Mouse (Mus musculus): Measurements from ENCODE around the gene Zfp672. TPM values are rescaled to one million over a fixed set of nuclear protein-coding genes. Genes with fewer than 3 reads are reported as not detected.

Zfp672 gene
- total and polyA plus RNA-seq, 3 experiments = 33.8 to 48.7 (median 41.9) TPM

GRCm38 (mm10) chr11:58268285-58268684 lies 61.9 kb downstream of the Zfp672 start:
- H3K9ac ChIP-seq (ENCODE audit: low read depth, low read length) = no peak overlapping the region
- H3K36me3 ChIP-seq (ENCODE audit: control insufficient read depth, insufficient read depth, low read length) = no peaks in the 10 kb centered on the region
- H3K4me3 ChIP-seq = no peak overlapping the region
- 81% methylated on average over 3 of the region's 3 CpGs for WGBS
- DNase-seq = no peak
- intact Hi-C loops (cut with DNase I) = no loop called here
- no peak overlapping the region for H3K27ac ChIP-seq
- H3K27me3 ChIP-seq (ENCODE audit: control insufficient read depth, insufficient read depth, low read length) = 0 out of 2 replicates have a peak, but pooled peaks cover 1% of the 10 kb centered on the region
- no peaks in the 10 kb centered on the region for H3K4me1 ChIP-seq (ENCODE audit: control insufficient read depth, insufficient read depth, low read length)
- TF ChIP-seq POLR2A (IDR thresholded peaks at IDR 0.05; ENCODE audit: insufficient read depth, low read depth, low read length) (no peak), EP300 (IDR thresholded peaks at IDR 0.05; ENCODE audit: insufficient read depth, low read depth, low read length) (no peak), CTCF (IDR thresholded peaks at IDR 0.05) (no peak)
- H3K79me2 ChIP-seq (replicated peaks; ENCODE audit: control insufficient read depth, insufficient read depth, low read length) = no peaks in the 10 kb centered on the region

Other genes with a start within 250 kb of the Zfp672 start
- not detected for gene Gm12248, start 237.2 kb downstream of the Zfp672 start, total RNA-seq (2021)
- 0.44 TPM in 1 of 2 replicates, not detected in the other for gene Gm12248, start 237.2 kb downstream of the Zfp672 start, polyA plus RNA-seq (2012; rRNA removed)
- gene Cnot8, start 226.2 kb downstream of the Zfp672 start, total RNA-seq (2021) = 10 to 100 TPM; 35.5 to 36.4 TPM
- gene Cnot8, start 226.2 kb downstream of the Zfp672 start, polyA plus RNA-seq (2012; rRNA removed) = 43.0 and 76.2 TPM in 2 replicates
- gene Gemin5, start 161.8 kb downstream of the Zfp672 start, total RNA-seq (2021) = 1 to 10 TPM; 9.1 to 9.3 TPM
- gene Gemin5, start 161.8 kb downstream of the Zfp672 start, polyA plus RNA-seq (2012; rRNA removed) = 3.2 and 4.7 TPM in 2 replicates
- 10 to 100 TPM; 50.7 to 53.9 TPM for gene Mrpl22, start 158.7 kb downstream of the Zfp672 start, total RNA-seq (2021)
- gene Mrpl22, start 158.7 kb downstream of the Zfp672 start, polyA plus RNA-seq (2012; rRNA removed) = 48.4 and 48.6 TPM in 2 replicates
- gene Igtp, start 130.8 kb downstream of the Zfp672 start, total RNA-seq (2021) = 10 to 100 TPM in 1 of 2 experiments, 1 to 10 TPM in 1; 9.3 to 12.4 TPM
- 14.1 and 16.4 TPM in 2 replicates for gene Igtp, start 130.8 kb downstream of the Zfp672 start, polyA plus RNA-seq (2012; rRNA removed)
- gene Irgm2, start 130.7 kb downstream of the Zfp672 start, total RNA-seq (2021) = 10 to 100 TPM; 10.6 to 16.4 TPM
- gene Irgm2, start 130.7 kb downstream of the Zfp672 start, polyA plus RNA-seq (2012; rRNA removed) = 11.9 and 18.3 TPM in 2 replicates
- not detected for gene 4930438A08Rik, start 55.5 kb downstream of the Zfp672 start, total RNA-seq (2021)
- gene 4930438A08Rik, start 55.5 kb downstream of the Zfp672 start, polyA plus RNA-seq (2012; rRNA removed) = not detected in 2 replicates
- gene Zfp692, start 23.3 kb downstream of the Zfp672 start, total RNA-seq (2021) = 1 to 10 TPM; 3.1 to 4.4 TPM
- 9.8 and 11.3 TPM in 2 replicates for gene Zfp692, start 23.3 kb downstream of the Zfp672 start, polyA plus RNA-seq (2012; rRNA removed)
- gene Sh3bp5l, start 385 bp upstream of the Zfp672 start, total RNA-seq (2021) = 10 to 100 TPM; 28.4 to 33.9 TPM
- gene Sh3bp5l, start 385 bp upstream of the Zfp672 start, polyA plus RNA-seq (2012; rRNA removed) = 22.8 and 30.4 TPM in 2 replicates
- gene Lypd8, start 48.7 kb upstream of the Zfp672 start, total RNA-seq (2021) = not detected
- 0.56 and 0.62 TPM in 2 replicates for gene Lypd8, start 48.7 kb upstream of the Zfp672 start, polyA plus RNA-seq (2012; rRNA removed)
- gene 1810065E05Rik, start 90.8 kb upstream of the Zfp672 start, total RNA-seq (2021) = not detected
- gene 1810065E05Rik, start 90.8 kb upstream of the Zfp672 start, polyA plus RNA-seq (2012; rRNA removed) = not detected in 2 replicates
- not detected for gene Gm12253, start 102.2 kb upstream of the Zfp672 start, total RNA-seq (2021)
- not detected in 2 replicates for gene Gm12253, start 102.2 kb upstream of the Zfp672 start, polyA plus RNA-seq (2012; rRNA removed)
- gene Lypd9, start 122.6 kb upstream of the Zfp672 start, total RNA-seq (2021) = not detected
- not detected in 2 replicates for gene Lypd9, start 122.6 kb upstream of the Zfp672 start, polyA plus RNA-seq (2012; rRNA removed)
- gene Olfr30, start 131.9 kb upstream of the Zfp672 start, total RNA-seq (2021) = not detected
- not detected in 2 replicates for gene Olfr30, start 131.9 kb upstream of the Zfp672 start, polyA plus RNA-seq (2012; rRNA removed)
- gene Olfr332, start 162.2 kb upstream of the Zfp672 start, total RNA-seq (2021) = not detected
- gene Olfr332, start 162.2 kb upstream of the Zfp672 start, polyA plus RNA-seq (2012; rRNA removed) = not detected in 2 replicates
- not detected for gene Olfr331, start 172.2 kb upstream of the Zfp672 start, total RNA-seq (2021)
- gene Olfr331, start 172.2 kb upstream of the Zfp672 start, polyA plus RNA-seq (2012; rRNA removed) = not detected in 2 replicates
- not detected for gene Olfr330, start 204.5 kb upstream of the Zfp672 start, total RNA-seq (2021)
- gene Olfr330, start 204.5 kb upstream of the Zfp672 start, polyA plus RNA-seq (2012; rRNA removed) = not detected in 2 replicates
- gene Olfr329-ps, start 216.1 kb upstream of the Zfp672 start, total RNA-seq (2021) = not detected
- gene Olfr329-ps, start 216.1 kb upstream of the Zfp672 start, polyA plus RNA-seq (2012; rRNA removed) = 0.15 and 0.27 TPM in 2 replicates
- not detected for gene Olfr328, start 225.3 kb upstream of the Zfp672 start, total RNA-seq (2021)
- gene Olfr328, start 225.3 kb upstream of the Zfp672 start, polyA plus RNA-seq (2012; rRNA removed) = not detected in 2 replicates
- not detected for gene Olfr224, start 240.2 kb upstream of the Zfp672 start, total RNA-seq (2021)
- gene Olfr224, start 240.2 kb upstream of the Zfp672 start, polyA plus RNA-seq (2012; rRNA removed) = 0.61 and 1.3 TPM in 2 replicates
- gene Olfr325, start 247.4 kb upstream of the Zfp672 start, total RNA-seq (2021) = not detected
- not detected in 2 replicates for gene Olfr325, start 247.4 kb upstream of the Zfp672 start, polyA plus RNA-seq (2012; rRNA removed)

All from heart, adult 2 months (tissue).